Mouse (Mus musculus) urinary bladder, adult 2 months (tissue): Measurements from ENCODE around the gene Bloc1s5. TPM values are rescaled to one million over a fixed set of nuclear protein-coding genes. Genes with fewer than 3 reads are reported as not detected.
A peak's percentile ranks its signal among the peaks of the same experiment; 100 is the strongest.
"Not testable (repeated sequence)": the region's sequence is repeated elsewhere in the genome, so short reads cannot be mapped to it uniquely, and the experiment has no call there.

ENCODE experiments used
- DNase-seq: peaks from one replicate; pipeline ENCODE4 v3.0.0; 2022; ENCODE audit warnings: low spot score
- polyA plus RNA-seq: library from polyadenylated mRNA; depleted of rRNA; stranded (reverse); fragments of >200 nt; gene quantifications from 2 replicates; pipeline ENCODE4 v1.2.3, GENCODE M21; 2012; rRNA removed

The Bloc1s5 gene
- 7.3 and 7.5 TPM in 2 replicates for polyA plus RNA-seq

- DNase-seq: peak; percentile 89
Observed at GRCm38 (mm10) chr13:38634800-38635269, at the start of gene Bloc1s5. Gene Bloc1s5 (minus strand): TSS chr13:38635109.

- no peak for DNase-seq
Observed at GRCm38 (mm10) chr13:38672336-38672735, 37.4 kb upstream of the Bloc1s5 start.

DNA sequence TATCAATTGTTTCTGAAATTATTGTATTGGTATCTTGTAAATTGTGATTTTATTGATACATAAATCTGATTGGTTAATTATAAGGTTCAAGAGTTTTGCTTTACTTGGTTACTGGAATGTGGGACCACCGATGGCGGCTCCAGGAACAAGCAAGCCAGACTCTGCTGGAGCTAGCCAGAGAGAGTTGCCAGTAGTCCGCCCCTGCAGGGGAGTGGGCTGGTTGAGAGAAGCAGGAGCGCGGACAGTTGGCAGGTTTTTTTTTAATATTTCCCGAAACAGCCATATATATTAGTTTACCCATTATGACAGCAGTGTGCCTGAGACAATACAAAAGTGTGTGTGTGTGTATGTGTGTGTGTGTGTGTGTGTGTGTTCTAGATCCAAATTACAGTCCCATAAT is 36.5 kb upstream of the Bloc1s5 start:
- not testable (repeated sequence) for DNase-seq

DNA sequence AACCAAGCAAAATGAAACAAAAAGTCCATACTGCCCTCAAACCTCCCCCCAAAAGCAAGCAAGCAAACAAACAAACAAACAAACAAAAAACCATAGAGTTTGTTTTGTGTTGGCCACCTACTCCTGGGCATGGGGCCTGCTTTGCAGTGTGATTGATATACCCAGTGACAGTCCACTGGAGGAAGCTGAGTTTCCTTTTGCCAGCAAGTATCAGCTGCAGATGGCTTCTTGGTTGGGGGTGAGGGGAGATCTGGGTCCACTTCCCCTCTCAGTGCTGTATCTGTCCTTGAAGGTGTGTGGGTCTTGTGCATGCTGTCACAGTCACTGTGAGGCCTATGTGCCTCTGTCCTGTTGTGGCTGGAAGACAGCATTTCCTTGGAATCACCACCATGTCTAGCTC is 35.1 kb upstream of the Bloc1s5 start:
- no peak for DNase-seq

GRCm38 (mm10) chr13:38668514-38668913 is 33.6 kb upstream of the Bloc1s5 start:
- DNase-seq: no peak

- no peak for DNase-seq
Observed at GRCm38 (mm10) chr13:38664753-38665152, 29.8 kb upstream of the Bloc1s5 start.

DNA sequence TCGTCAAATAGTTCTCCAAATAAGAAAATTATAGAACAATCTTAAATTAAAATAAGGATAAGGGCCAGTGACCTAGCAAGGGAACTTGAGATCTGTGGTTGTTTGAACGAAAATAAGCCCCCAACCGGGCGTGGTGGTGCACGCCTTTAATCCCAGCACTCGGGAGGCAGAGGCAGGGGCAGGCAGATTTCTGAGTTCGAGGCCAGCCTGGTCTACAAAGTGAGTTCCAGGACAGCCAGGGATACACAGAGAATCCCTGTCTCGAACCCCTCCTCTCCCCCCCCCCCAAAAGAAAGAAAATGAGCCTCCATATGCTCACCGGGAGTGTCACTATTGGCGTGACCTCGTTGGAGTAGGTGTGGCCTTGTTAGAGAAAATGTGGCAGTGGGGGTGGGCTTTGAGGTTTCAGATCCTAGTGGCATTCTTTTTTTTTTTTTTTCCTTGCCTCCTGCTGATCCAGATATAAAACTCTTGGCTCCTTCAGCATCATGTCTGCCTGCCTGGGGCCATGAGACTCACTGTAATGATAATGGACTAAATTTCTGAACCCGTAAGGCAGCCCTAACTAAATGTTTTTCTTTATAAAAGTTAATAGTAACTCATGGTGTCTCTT is 24.7 kb upstream of the Bloc1s5 start:
- no peak for DNase-seq

- peak; percentile 87 for DNase-seq
Observed at GRCm38 (mm10) chr13:38658528-38659280, 23.8 kb upstream of the Bloc1s5 start, which contains the start of gene Eef1e1. Gene Eef1e1 (minus strand): TSS chr13:38659058.

- DNase-seq: no peak
Observed at GRCm38 (mm10) chr13:38657865-38658264, 23.0 kb upstream of the Bloc1s5 start.

- no peak for DNase-seq
Observed at GRCm38 (mm10) chr13:38650292-38650691, 15.4 kb upstream of the Bloc1s5 start.

GRCm38 (mm10) chr13:38649069-38649468 is 14.2 kb upstream of the Bloc1s5 start:
- DNase-seq: no peak

GRCm38 (mm10) chr13:38641414-38641813 is 6.5 kb upstream of the Bloc1s5 start:
- no peak for DNase-seq

DNA sequence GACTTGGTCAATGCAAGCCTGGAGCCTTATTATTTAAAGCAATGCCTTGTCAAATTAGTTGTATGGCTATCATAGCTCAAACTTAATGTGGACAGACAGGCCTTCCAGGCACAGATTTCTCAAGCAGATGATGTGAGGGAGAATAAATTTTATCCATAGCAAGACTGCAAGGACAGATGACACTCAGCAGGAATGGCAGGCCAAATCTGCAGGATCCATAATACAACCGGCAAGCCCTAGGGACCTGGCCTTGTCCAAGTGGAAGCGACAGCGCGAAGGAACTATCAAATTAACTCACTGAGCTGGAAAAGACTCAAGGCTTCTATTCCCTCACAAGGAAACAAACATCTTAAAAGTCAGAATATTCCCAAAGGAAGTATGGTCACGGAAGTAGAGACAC is 6.1 kb upstream of the Bloc1s5 start:
- DNase-seq: no peak

DNA sequence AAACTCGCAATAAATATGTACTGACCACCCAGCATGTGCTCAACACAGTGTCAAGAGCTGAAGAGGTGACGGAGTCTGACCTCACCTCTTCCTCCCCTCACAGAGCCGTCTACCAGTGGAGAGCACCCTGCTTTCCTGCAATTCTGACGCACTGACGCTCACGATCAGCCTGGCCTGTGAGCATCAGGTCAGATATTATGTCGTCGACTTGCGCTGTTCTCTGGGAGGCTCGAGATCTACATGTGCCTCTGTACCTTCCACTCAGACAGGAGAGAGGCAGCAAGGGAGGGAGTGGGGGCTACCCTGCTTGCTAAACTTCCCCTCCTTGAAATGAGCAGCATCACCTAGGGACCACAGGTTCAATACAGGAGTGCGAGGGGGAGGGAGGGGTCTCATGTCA is 3.8 kb upstream of the Bloc1s5 start:
- no peak for DNase-seq

GRCm38 (mm10) chr13:38634256-38634799 is 581 bp downstream of the Bloc1s5 start:
- DNase-seq: no peak

GRCm38 (mm10) chr13:38633287-38634000 is 1.5 kb downstream of the Bloc1s5 start:
- DNase-seq: no peak

DNA sequence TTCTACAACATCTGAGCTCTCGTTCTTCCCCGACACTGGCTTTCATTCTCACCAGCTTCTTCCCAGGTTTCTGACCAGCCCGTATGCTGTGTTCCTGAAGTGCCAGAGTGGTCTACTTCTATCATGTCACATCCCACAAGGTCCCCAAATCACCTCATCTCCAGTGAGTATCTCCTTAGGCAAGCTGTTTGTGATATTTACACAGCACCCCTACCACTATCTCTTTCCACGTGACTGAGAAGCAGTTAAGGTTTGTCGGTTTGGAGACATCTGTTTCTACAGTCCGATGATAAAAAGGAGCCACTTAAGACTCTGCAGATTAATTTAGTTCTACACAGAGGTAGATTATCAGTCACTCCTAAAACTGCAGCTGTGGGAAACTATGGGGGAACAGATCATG is 2.4 kb downstream of the Bloc1s5 start:
- no peak for DNase-seq

GRCm38 (mm10) chr13:38626229-38626525 is 8.7 kb downstream of the Bloc1s5 start:
- no peak for DNase-seq

- no peak for DNase-seq
Observed at GRCm38 (mm10) chr13:38625492-38626228, 9.2 kb downstream of the Bloc1s5 start.

DNA sequence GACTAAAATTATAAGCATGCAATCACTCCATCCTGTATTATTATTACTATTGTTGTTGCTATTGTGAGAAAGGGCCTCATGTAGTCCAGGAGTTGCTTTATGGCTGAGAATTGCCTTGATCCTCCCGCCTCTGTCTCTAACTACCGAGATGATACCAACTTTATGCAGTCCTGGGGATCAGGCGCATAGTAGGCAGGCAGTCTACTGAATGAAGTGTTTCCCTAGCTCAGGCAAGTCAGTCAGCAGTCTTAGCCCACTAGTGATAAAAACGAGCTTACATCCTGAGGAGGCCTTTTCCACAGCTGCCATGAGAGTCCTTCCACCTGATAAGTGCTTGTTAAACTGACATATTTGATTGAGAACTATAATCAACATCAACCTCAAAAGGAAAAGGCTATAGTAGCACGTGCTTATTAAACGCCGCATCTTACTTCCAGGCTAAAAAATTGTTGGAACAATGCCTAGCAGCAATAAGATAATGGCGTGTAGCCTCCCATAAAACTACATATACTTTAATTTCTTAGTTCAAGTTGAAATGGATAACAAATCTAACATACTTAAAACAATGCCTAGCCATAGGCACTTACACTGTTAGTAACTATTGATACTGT is 10.5 kb downstream of the Bloc1s5 start:
- no peak for DNase-seq

DNA sequence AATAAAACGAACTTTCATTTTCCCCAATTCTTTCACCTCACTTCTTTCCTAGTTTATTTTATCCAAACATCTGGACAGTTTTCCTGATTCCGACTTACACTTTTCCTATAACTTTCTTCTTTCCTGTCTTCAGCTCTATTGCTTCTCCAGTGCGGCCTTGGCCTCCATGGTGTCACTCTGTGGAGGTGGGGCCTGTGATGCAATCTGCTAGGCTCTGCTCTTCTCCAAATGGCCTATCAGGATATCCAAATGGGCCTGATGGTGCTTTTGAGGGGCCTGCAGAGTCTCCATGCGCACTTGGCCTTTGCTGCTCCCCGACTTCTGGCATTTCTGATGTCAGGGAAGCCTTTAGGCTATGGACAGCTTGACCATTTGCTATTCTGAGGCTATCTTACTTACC is 11.6 kb downstream of the Bloc1s5 start:
- DNase-seq: no peak
